Mouse (Mus musculus) colon, adult 2 months (tissue): Measurements from ENCODE around the gene Psd4. TPM values are rescaled to one million over a fixed set of nuclear protein-coding genes. Genes with fewer than 3 reads are reported as not detected.

ENCODE experiments used
- polyA plus RNA-seq: library from polyadenylated mRNA; depleted of rRNA; stranded (reverse); fragments of >200 nt; gene quantifications from 2 replicates; pipeline ENCODE4 v1.2.3, GENCODE M21; 2012; rRNA removed

Gene Psd4
- polyA plus RNA-seq = 39.8 and 42.9 TPM in 2 replicates

DNA sequence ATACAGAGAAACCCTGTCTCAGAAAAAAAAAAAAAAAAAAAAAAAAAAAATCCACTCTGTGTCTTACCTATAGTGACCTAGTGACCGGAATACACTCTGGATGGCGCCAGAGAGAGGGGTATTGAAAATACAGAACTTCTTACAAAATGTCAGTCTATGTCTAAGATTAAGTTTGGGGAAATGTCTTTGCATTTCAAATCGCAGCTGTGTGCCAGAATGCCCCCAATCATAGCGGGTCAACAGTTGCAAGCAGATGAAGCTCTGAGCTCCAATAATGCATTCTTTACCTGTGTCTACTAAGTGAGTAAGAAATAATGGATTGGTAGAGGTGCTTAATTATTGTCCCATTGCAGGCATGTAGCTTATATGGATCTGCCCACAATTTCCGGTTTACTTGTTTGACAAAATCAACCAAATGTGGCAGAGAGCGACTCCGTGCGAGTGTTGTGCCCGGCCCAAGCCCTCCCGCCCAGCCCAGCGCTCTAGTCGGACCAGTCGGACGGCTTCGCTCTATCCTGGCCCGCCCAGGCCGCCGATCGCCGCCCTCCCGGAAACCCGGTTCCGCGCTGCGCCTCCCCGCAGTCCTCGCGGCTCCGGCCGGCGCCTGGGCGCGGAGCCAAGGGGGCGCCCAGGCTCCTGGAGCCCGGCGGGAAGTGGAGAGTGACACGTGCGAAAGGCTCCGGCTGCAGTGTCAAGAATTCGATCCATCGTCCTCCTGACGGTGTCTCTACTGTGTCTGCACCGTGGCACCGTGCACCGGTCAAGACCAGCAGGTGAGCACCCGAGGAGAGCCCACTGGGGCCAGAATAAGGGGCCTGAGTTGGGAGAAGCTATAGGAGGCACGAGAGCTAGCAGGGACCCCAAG is at the start of gene Psd4:
Psd4 (plus strand) TSS at position 551 of the 865 bp plus-strand sequence.

DNA sequence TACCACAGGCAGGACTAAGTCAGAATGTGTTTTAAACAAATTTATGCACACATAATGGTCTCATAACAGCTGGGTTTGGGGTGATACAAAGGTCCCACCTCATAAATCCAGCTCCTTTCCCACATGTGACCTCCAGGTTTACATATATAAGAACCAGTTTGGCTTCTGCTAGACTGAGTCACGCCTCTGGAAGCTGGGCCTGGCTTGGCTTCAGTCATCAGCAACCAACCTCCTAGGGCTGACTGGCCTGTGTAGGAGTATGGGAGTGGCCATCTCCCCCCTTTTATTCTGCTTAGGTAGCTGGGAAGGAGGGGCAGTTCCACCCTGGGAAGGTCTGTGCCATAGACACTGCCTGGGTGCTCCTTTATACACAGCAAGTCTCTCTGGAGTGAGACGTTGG is 30.8 kb upstream of the Psd4 start, which contains the start of gene Il1rn:
Il1rn (plus strand) TSS at position 309 of the 400 bp plus-strand sequence.

Other genes with a start within 250 kb of the Psd4 start
- 0.09 TPM in 1 of 2 replicates, not detected in the other for gene Il1f8, start 214.4 kb upstream of the Psd4 start, polyA plus RNA-seq
- not detected in 2 replicates for gene Il1f9, start 181.1 kb upstream of the Psd4 start, polyA plus RNA-seq
- gene Il1f6, start 152.2 kb upstream of the Psd4 start, polyA plus RNA-seq = 0.14 TPM in 1 of 2 replicates, not detected in the other
- gene Il1f5, start 90.6 kb upstream of the Psd4 start, polyA plus RNA-seq = not detected in 2 replicates
- not detected in 2 replicates for gene Il1f10, start 76.4 kb upstream of the Psd4 start, polyA plus RNA-seq
- 15.0 and 17.0 TPM in 2 replicates for gene Il1rn, start 30.7 kb upstream of the Psd4 start, polyA plus RNA-seq
- 1.7 and 2.1 TPM in 2 replicates for gene Pax8, start 108.0 kb downstream of the Psd4 start, polyA plus RNA-seq